Mouse (Mus musculus) frontal cortex, postnatal 25 days (tissue): ENCODE results near the gene Sipa1l2.

Experiments
- DNase-seq, 2 experiments: peaks; one replicate each; pipeline ENCODE4 v3.0.0; 2022; ENCODE audit warnings: low spot score in 2 of 2

Gene Sipa1l2

DNA sequence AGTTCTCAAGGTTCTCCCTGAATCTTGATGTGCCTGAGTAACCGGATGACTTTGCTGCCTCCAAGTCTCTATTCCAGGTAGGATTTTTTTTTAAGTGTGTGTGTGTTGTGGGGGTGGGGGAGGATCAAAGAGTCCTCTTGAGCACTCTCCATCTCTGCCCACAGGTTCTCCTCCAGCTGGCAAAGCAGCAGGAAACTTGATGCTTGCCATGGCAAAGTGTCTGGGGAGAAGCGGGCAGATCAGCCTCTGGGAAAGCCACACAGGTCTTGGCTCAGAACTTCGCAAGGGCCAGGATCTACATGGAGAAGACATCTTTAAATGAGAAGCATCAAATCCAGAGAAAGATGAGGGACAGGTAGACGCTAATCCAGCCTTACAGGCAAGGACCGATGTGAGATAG lies 10.8 kb upstream of the Sipa1l2 start:
- DNase-seq = no peak

DNA sequence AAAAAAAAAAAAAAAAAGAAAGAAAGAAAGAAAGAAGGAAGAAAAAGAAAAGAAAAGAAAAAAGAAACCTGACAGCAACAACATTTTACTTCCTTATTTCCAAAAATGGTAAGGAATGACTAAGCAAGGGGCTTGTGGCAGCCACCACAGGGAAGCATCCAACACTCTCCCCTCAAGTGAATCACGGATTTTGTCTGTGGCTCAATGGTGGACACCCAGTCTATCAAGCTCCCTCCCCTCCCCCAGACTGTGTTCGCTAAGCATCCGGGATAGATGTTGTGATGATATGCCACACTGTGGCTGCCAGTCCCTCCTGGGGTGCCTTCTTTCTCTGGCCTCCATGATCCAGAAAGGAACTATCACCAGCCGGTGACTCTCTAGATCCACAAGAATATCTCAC lies 6.5 kb upstream of the Sipa1l2 start:
- no peak for DNase-seq

DNA sequence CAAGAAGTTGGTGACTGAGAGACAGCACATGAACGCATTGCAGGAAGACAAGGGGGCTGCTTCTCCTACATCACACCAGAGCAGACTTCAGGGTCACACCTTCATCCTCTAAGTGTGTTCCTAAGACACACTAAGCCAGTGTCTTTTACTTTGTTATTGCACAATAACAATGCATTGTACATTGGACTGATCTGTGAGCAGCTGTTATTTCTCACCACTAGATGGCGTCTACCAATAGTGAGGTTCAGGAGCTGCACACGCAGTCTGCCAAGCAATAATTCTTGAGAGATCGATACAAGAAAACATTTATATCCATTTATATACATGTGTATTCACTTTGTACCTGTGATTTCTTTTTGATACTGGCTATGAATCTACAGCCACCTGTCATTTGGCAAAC lies 4.7 kb upstream of the Sipa1l2 start:
- DNase-seq = no peak

DNA sequence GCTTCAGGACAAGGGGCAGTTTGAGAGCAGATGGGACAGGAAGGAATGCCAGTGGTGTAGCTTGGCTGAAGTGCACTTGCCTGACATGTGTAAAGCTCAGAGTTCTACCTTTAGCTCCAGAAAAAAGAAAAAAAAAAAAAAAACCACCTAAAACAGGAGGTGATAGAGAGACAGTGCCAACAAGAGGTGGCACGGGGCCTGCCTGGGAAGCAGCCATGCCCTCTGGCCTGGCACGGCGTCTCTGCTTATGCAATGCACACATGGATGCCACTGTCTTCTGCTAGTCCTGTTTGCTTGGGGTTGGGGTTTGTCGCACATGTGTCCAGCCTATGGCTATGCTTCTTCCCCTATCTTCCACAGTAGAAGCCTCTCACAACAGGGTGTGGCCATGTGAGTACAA lies 2.6 kb upstream of the Sipa1l2 start:
- no peak for DNase-seq

DNA sequence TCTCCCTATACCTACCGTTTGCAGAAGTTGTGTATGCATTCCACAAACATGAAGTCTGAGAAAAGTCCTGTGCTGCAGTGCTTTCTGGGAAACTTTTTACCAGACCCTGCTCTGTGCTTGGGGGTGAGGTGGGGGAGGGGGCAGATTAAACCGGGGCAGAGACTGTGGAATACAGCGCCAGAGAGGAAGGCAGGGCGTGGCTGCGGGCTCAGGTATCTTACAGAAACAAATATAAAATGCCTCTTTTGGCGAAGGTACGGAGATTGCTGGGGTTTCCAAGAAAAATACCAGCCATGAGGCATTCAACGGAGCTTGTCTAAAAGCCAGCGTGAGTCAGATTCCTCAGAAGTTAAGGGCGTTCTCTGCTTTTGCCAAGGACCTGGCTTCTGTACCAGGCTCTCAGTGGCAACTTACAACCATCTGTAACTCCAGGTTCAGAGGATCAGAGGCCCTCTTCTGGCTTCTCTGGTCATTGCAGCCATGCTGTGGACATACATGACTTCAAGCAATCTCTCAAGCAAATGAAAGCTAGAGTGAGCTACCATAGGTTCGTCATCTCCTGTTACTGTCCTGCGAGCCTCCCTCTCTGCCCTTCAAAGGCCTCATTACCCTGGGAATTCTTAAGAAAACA lies 1.3 kb upstream of the Sipa1l2 start:
- DNase-seq = no peak

DNA sequence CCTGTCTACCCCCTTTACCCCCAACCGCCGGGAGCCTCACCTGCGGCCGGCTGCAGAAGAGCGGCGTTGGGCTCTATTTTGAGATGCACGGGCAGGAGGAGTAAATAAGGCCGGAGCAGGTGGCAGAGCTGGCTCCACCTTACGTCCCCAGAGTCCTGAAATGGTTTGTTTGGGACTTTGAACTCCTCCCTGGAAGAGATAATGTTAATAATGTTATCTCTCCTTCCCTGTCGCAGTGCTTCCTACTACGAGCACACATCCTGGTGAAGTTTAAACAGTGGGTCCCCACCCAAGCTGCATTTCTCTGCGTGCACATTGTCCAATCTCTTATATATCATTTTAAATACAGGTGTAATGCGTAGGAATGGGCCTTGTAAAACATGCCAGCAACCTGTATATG lies 781 bp upstream of the Sipa1l2 start:
- no peak for DNase-seq

DNA sequence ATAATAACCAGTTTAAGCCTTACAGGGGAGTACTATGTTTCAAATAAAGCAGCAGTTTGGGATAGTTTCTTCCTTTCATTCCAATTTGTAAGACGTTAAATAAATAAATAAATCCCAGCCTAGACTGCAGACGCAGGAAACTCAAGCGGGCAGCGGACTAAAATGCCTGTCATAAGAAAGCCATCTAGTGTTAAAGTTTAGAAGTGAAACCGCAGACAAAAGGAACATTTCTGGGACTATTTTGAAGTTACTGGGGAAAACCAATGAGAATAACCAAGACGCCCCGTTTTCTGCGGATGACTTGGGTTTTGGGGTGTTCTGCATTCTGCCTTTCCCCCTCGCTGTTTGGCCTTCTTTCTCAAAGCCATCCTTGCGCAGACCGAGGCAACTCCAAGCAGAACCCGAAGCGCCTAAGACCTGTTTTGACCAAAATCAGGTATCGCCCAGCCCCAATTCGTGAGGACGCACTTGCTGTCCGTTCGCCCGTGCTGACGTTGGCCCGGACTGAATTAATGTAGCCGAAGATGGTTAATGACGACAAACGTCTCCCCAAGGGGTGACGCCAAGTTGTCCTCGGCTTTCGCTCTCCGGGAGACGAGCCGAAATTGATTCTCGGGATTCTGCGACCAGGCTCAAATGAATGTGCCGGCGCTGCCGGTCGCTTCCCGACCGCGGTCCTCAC lies 616 bp downstream of the Sipa1l2 start:
- no peak for DNase-seq

DNA sequence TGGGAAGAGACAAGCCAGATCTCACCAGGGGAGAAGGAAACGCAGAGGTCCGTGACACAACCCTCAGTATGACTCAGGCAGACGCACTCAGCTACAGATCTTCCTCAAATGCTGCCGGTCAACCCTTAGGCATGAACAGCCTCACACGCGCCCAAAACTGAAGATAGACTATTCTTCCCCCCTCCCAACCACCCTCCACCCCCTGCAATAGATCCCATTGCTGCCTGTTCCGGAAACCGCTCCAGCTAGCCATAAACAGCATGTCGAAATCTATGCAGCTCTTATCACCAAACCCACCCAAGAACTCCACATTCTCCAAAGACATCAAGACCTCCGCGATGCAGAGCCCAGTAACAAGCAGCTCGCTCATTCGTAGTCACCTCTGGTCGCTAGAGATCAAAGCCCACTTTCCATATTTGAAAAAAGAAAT lies 1.2 kb downstream of the Sipa1l2 start:
- DNase-seq = no peak

DNA sequence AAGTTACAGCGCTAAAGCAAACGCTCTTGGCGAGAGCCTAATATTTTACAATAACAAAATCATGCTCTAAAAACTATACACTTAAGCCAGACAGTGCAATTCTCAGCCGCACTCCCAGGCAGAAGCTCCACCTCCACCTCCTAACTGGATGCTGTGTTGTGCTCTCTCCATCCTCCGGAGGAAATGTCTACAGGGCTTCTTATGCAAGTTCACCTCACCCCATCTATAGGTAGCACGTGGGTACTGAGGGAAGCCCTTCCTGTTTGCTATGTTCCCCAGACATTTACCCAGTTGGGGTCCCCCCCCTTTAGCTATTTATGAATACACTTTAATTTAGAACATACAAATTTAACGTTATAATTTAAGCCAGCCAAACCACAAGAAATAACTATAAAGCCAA lies 2.0 kb downstream of the Sipa1l2 start:
- DNase-seq = no peak

DNA sequence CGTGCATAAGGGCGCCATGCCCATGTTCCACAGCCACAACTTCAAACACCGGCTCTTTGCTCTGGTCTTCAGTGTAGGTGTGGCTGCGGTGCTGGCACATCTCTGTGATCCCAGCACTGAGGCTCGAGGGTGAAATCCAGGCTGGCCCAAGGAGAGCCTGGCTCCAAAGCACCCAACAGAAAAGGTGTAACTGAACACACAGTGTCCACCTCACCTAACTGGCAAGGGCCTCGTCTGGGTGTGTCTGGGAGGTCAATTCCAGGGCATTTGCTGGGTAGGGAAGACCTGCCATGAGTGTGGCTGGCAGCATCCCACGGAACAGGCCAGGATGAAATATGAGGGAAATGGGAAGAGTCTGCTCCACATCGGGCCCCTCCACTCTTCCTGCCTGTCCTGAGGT lies 6.7 kb downstream of the Sipa1l2 start:
- no peak for DNase-seq

DNA sequence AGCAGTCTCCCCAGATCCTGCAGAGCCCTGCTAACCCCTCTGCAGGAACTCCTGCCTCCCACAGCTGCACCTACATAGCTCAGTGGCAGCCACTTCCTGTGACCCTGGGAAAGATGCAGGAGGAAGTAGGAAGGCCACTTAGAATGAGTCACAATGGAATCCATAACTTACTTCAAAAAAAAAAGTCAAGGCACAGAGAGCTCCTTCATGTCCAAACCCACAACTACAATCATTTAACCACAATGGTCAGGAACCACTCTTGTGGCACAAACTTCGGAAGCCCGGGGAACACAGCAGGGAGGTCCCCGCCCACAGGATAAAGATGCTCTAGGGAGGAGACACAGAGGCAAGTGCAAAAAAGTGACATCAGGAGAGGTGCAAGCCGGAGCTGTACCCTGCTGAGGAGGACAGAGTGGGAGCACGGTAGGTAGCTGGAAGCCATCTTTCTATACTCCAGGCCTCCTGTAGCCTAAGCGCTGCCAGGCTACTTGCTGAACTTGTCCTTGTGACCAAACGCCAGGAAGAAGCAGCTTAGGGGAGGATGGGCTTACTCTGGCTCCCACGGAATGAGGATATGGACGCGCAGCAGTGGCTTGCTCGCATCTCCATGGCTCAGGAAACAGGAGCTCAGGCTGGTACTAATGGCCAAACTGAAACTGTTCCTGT lies 8.7 kb downstream of the Sipa1l2 start:
- DNase-seq = no peak

DNA sequence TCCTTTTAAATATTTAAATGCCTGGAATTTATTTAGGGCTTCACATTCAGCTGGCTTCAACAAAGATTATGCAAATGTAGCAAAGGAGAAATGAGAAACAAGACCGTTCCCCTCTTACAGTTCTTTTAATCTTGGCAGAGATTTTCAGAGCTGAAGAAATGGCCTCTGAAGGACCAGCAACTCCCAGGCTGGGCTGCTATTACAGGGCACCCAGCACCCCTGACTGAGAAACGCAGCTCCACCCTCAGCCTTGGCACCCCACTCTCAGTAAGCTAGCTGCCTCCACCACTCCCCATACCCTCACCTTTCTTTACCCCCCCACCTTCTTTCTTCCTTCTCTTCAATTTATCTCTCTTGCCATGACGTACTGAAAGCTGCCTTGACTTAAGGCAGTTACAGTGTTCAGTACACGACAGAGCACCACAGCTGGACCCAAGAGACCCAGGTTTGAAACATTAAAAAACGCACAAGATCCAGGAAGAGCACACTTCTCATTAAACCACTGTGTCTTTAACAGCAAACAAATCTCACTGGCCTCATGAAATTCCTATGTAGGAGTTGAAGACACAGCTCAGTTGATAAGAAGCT lies 10.4 kb downstream of the Sipa1l2 start:
- DNase-seq = no peak

DNA sequence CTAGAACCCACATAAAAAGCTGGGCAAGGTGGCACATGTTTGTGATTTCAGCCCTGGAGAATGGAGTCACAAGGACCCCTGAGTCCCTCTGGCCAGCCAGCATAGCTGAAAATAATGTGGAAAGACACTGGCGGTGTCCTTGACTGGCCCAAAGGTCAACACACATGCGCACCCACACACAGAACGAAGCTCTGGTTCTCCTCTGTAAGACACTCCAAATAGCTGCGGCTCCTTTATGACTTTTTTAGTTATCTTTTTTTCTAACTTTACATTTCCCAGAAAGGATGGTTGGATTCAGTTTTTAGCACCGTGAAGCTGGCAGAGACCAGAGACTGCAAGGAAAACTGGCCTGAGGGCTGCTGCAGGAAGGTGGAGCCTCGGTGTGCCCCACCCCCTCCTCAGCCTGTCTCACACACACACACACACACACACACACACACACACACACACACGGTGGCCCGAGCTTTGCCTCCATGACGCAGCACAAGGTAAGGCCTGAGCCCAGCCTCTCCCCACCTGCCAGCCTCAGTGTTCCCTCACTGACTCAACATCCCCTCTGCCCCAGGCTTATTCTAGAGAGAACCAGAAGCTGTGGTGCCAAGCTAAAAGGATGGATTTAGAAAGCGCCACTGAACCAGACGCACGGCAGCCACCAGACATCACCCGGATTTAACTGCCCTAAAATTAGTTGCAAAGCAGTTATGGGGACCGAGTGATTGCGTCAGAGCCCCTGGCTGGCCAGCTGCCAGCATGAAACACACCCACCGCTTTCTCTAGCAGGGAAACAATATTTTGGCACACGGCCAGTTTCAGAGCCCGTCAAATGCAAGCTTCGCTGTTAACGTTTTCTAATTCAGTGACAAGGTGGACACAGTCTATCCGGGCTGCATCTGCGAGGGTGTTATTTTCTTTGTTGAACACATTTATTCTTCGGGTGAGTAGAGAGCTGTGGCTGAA lies 11.2 kb downstream of the Sipa1l2 start:
- peak; percentile 70 to 71 for DNase-seq

DNA sequence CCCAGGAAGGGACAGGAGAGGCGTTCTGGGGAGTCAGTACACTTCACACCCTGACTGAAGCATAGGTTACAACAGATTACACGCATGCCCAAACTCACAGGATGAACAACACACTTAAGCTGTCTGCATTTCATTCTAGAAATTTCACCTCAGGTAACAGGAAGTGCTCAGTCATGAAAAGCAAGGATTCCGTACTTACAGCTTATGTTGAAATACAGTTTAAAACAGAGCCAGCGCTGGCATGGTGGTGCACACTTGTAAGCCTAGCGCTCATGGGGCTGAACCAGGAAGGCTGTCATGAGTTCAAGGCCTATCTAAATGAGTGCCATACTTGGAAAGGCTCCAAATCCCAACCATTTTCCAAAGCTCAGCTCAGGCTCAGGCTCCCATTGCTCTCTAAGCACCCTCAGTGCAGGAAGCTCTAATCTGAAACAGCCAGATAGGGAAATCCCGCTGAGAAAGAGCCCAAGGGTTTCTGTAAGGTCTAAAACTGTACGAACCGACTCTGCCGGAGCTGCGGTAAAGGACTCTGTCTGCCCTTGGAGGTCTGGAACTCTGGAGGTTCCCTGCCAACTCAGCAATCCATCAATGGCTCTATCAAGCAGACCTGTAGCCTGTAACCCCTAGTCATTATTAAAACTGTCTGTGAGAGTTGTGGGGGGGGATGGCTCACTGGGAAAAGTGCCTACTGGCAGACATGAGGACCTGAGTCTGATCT lies 12.1 kb downstream of the Sipa1l2 start:
- no peak for DNase-seq

DNA sequence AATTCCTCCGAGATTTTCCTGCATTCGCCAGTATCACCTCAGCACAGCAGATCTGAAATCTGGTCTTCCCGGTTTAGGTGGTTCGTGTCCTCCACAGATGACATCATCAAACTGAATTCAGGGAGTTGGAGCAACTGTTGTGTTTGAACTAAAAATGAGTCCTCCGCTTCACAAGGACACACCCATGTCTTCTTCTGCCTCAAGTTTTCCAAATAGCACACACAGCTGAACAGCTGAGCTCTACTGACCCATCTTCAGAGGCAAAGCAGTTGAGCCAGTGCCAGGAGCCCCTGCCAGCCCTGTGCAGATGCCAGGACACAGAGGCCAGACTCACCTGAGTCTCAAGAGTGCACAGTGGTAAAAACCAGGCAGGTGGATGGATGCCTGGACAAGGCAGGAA lies 12.9 kb downstream of the Sipa1l2 start:
- no peak for DNase-seq

DNA sequence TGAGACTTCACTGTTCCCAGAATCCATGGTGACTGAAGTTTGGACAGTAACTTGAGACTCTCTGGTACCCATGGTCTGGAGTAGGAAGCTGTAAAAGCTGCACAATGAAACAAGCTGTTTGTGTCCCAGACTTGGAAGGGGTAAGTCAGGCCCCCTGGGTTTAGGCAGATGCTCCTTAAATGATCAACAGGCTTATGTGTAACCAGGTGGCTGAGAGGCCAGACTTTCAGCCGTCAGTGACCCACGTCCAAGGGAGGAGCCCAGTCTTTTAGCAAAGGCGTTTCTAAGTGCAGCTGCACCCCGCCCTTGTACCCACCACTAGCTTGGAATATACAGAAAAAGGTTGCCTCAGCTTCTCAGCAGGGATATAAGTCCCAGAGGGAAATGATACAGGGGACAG lies 19.0 kb downstream of the Sipa1l2 start:
- DNase-seq = no peak

DNA sequence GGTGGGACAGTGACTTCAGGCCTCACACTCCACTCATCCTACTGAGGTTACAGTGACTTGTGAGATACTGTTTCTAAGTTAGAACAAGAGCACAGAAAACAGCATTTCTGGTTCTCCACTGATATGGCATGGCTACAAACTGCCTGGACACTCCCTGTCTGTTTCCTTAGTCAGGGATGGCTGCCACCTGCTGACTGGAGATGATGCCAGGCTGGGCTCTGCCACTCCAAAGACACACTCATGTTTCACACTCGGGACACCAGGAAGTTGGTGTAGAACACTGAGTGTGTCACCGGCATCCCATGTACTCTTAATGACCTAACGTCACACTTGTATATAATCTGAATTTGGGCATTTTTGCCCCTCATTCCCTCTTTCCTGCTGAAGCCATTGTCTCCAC lies 22.3 kb downstream of the Sipa1l2 start:
- no peak for DNase-seq

DNA sequence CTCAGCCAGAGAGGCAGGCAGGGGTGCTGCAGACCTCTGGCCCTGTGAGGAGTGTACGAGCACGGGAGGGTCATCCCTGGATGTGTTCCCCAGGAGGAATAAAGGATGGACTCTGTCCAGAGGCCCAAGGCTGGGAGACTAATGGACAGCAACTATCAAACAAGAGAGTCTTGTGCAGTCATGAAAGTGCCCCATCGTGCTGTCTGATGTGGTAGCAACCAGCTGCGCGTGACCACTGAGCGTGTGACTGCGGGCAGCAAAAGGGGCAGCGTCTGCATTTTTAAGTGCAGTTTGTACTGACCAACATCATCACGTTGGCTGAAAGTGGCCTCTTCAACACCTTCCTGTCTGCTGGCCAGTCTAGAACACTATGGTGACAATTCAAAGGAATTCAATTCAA lies 23.7 kb downstream of the Sipa1l2 start:
- DNase-seq = no peak

DNA sequence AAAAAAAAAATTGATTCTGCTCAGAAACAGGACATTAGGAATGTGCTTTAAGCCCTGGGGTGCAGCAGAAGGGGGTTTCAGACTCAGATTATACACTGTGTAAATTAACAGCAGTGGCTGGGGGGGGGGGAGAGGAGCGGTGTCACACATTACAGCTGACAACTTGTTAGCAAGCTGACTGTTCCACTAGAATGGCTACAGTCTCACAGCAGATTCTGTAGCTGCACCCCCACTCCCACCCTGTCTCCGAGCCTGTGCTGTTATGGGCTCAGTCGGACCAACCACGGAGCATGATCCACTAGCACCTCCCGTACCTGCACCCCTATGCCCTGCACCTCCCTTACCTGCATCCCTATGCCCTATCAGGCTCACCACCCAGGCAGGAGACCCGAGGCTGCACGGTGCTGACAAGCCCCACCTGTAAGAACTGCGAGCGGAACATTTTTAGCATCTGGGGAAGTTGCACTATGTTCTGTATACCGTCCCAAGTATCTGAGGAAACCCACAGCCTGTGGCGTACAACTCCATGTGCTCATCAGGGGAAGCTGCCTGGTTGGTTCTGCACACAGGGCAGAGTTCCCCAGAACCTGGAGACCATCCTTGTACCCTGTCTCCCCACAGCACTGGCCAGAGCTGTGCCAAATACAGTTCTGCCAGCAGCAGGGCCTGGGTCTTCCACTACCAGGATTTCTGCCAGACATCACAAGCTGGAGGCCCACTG lies 26.6 kb downstream of the Sipa1l2 start:
- no peak for DNase-seq
